Mouse (Mus musculus) cortical plate, adult 2 months (tissue): ENCODE data around the gene Entpd1.

Source experiments
- CTCF ChIP-seq: fragments of 200-500 bp; IDR thresholded peaks from 2 replicates; pipeline ENCODE4 v1.5.1; 2011; ENCODE audit warnings: mild to moderate bottlenecking, control low read depth, low read length; ENCODE audit not compliant: insufficient read depth; ENCODE audit errors: extremely low read depth
- POLR2A ChIP-seq: fragments of 200-500 bp; IDR thresholded peaks from 2 replicates; pipeline ENCODE4 v1.6.1; 2011; ENCODE audit warnings: mild to moderate bottlenecking, low read length, control low read depth; ENCODE audit not compliant: insufficient read depth; ENCODE audit errors: extremely low read depth

DNA sequence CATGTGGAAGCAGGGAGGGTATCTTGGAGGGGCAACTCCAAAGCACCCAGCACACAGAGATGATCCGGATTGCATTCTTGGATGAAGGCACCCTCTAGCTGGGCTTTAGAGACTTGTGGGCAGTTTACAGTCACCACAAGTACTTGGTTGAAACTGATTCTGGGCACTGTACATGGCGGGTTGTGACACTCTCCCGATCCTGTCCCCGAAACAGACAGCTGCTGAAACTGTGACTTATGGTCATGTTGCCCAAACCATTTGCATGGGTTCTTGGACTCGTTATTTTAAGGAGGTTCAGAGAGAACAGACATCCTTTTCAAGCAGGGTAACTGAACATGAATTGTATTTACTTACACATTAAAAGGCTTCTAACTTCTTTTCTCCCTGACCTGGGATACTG, 44.0 kb downstream of the Entpd1 start:
- TF ChIP-seq CTCF (no peak), POLR2A (no peak)
